Mouse (Mus musculus) spleen, postnatal 0 days (tissue): Measurements from ENCODE around the gene 4930502E18Rik. TPM values are rescaled to one million over a fixed set of nuclear protein-coding genes. Genes with fewer than 3 reads are reported as not detected.

Experiments
- polyA plus RNA-seq: library from polyadenylated mRNA; unstranded; fragments of >200 nt; fragmentation: Nextera tagmentation; extraction: Ambion mirVana; gene quantifications from 2 replicates; pipeline ENCODE4 v1.2.1, GENCODE M21; 2015

Gene 4930502E18Rik
- polyA plus RNA-seq: 0.08 TPM in 1 of 2 replicates, not detected in the other

DNA sequence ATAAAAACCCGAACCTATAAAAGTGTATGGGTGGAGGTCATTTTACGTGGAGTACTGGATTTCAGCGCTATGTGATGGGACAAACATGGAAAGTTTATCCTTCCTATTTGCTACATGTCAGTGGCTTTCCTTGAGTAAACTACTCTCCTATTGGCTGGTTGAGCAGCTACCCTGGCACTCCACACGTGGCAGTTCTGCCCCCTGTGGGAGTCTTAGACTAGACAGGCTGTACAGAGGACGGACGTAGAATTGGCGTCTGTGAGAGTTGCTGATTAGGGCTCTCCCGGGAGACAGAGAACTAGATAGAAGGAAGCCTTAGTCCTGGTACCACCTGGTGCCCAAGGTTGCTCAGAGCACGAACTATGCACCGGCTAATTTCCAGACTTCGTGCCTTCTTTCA, at the start of gene 4930502E18Rik:
TSS of gene 4930502E18Rik (plus strand) at position 231 of the 400 bp plus-strand sequence.

DNA sequence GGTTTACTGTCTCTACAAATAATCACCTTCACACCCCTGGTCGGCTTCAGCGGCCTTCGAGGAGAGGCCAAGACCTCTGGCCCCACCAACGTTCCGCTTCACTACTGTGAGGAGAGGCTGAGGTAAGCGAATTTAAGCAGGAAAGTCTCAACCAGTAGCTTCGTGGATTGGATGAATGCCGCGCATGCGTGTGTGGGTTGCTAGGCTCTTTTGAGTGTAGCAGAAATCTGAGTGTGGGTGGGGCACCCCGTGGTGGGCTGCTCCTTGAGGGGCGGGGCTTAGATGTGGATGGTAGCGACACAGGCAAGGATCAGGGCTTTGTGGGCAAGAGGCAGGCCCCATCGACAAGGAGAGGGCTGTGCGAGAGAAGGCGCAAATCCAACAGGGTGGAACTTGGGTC, 33.1 kb downstream of the 4930502E18Rik start, which contains the start of gene 1700013H16Rik:
TSS of gene 1700013H16Rik (minus strand) at position 96 of the 400 bp plus-strand sequence.

DNA sequence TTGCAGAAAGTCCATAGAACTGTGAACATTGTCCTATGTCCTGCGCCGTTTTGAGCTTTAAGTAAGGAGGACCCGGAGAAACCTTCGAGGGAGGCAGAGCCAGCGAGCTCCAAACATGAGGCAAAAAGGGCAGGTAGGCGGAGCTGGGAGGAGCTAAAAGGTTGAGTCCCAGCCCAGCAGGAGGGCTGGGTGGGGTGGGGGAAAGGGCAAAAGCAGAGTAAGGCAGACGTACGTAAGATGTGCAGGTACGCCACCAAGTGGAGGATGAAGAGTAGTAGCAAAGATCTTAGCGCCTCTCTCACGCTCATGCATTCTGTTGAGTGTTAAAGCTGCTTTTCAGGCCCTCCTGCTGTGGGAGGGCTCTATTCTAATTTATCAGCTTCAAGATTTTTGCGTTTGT, 51.6 kb downstream of the 4930502E18Rik start, which contains the start of gene Zfp36l3:
TSS of gene Zfp36l3 (minus strand) at position 119 of the 400 bp plus-strand sequence.

Other genes with a start within 250 kb of the 4930502E18Rik start
- 8.0 and 12.3 TPM in 2 replicates for gene Rtl8c, start 116.8 kb upstream of the 4930502E18Rik start, polyA plus RNA-seq
- gene Gm14597, start 115.8 kb upstream of the 4930502E18Rik start, polyA plus RNA-seq: not detected in 2 replicates
- 19.8 and 25.2 TPM in 2 replicates for gene Rtl8a, start 81.1 kb upstream of the 4930502E18Rik start, polyA plus RNA-seq
- 15.2 and 19.4 TPM in 2 replicates for gene Rtl8b, start 54.4 kb upstream of the 4930502E18Rik start, polyA plus RNA-seq
- not detected in 2 replicates for gene 1700013H16Rik, start 33.0 kb downstream of the 4930502E18Rik start, polyA plus RNA-seq
- gene Zfp36l3, start 51.6 kb downstream of the 4930502E18Rik start, polyA plus RNA-seq: not detected in 2 replicates
- 2.3 and 3.2 TPM in 2 replicates for gene Xlr, start 72.9 kb downstream of the 4930502E18Rik start, polyA plus RNA-seq